Mouse (Mus musculus) lung, adult 10 weeks (tissue): Measurements from ENCODE around the gene Onecut3. TPM values are rescaled to one million over a fixed set of nuclear protein-coding genes. Genes with fewer than 3 reads are reported as not detected.

Source experiments
- polyA plus RNA-seq: library from polyadenylated mRNA; stranded (reverse); fragments of 350-450 nt; fragmentation: Illumina TruSeq; extraction: RNeasy Lipid Tissue Mini Kit (QIAGEN cat#74804); gene quantifications from one replicate; pipeline ENCODE4 v1.2.3, GENCODE M21; 2014; ENCODE audit warnings: low read depth, low replicate concordance; ENCODE audit not compliant: insufficient read depth

Gene Onecut3
- not detected for polyA plus RNA-seq

GRCm38 (mm10) chr10:80494732-80495131, at the start of gene Onecut3:
TSS of gene Onecut3 (plus strand) at chr10:80494835.

GRCm38 (mm10) chr10:80538710-80539394, 44.2 kb downstream of the Onecut3 start, which contains the start of gene Atp8b3:
TSS of gene Atp8b3 (minus strand) at chr10:80539124.

GRCm38 (mm10) chr10:80561116-80561944, 66.7 kb downstream of the Onecut3 start, which contains the start of gene Rexo1:
TSS of gene Rexo1 (minus strand) at chr10:80561560.

Other genes with a start within 250 kb of the Onecut3 start
- 159 TPM for gene Ndufs7, start 245.7 kb upstream of the Onecut3 start, polyA plus RNA-seq
- 15.2 TPM for gene Gamt, start 233.8 kb upstream of the Onecut3 start, polyA plus RNA-seq
- gene Dazap1, start 233.3 kb upstream of the Onecut3 start, polyA plus RNA-seq = 33.6 TPM
- gene Rps15, start 202.4 kb upstream of the Onecut3 start, polyA plus RNA-seq = 3,529 TPM
- 0.46 TPM for gene Apc2, start 198.9 kb upstream of the Onecut3 start, polyA plus RNA-seq
- 50.0 TPM for gene 2310011J03Rik, start 174.3 kb upstream of the Onecut3 start, polyA plus RNA-seq
- gene Pcsk4, start 165.3 kb upstream of the Onecut3 start, polyA plus RNA-seq = 2.0 TPM
- gene Reep6, start 164.9 kb upstream of the Onecut3 start, polyA plus RNA-seq = 12.2 TPM
- gene Adamtsl5, start 146.4 kb upstream of the Onecut3 start, polyA plus RNA-seq = 21.3 TPM
- 1.6 TPM for gene Plk5, start 138.4 kb upstream of the Onecut3 start, polyA plus RNA-seq
- 6.8 TPM for gene Mex3d, start 107.2 kb upstream of the Onecut3 start, polyA plus RNA-seq
- gene Mbd3, start 95.3 kb upstream of the Onecut3 start, polyA plus RNA-seq = 93.3 TPM
- 589 TPM for gene Uqcr11, start 88.0 kb upstream of the Onecut3 start, polyA plus RNA-seq
- 25.1 TPM for gene Tcf3, start 61.2 kb upstream of the Onecut3 start, polyA plus RNA-seq
- gene Atp8b3, start 44.3 kb downstream of the Onecut3 start, polyA plus RNA-seq = not detected
- 10.9 TPM for gene Rexo1, start 66.7 kb downstream of the Onecut3 start, polyA plus RNA-seq
- 10.0 TPM for gene Klf16, start 82.5 kb downstream of the Onecut3 start, polyA plus RNA-seq
- 63.0 TPM for gene Abhd17a, start 95.5 kb downstream of the Onecut3 start, polyA plus RNA-seq
- gene Scamp4, start 108.0 kb downstream of the Onecut3 start, polyA plus RNA-seq = 39.5 TPM
- gene Adat3, start 108.0 kb downstream of the Onecut3 start, polyA plus RNA-seq = 1.3 TPM
- 0.44 TPM for gene Gm49322, start 111.2 kb downstream of the Onecut3 start, polyA plus RNA-seq
- 98.5 TPM for gene Csnk1g2, start 128.0 kb downstream of the Onecut3 start, polyA plus RNA-seq
- 24.0 TPM for gene Btbd2, start 162.2 kb downstream of the Onecut3 start, polyA plus RNA-seq
- 80.0 TPM for gene Mknk2, start 183.3 kb downstream of the Onecut3 start, polyA plus RNA-seq
- gene Mob3a, start 207.1 kb downstream of the Onecut3 start, polyA plus RNA-seq = 23.9 TPM
- 26.3 TPM for gene Izumo4, start 207.3 kb downstream of the Onecut3 start, polyA plus RNA-seq
- 26.6 TPM for gene Ap3d1, start 247.4 kb downstream of the Onecut3 start, polyA plus RNA-seq